Mouse (Mus musculus): ENCODE measurements around the gene Ino80d. TPM values are rescaled to one million over a fixed set of nuclear protein-coding genes. Genes with fewer than 3 reads are reported as not detected.

Ino80d gene
- total and polyA plus RNA-seq, 2 experiments from 2014 or later, result 5.8 to 7.3 TPM

DNA sequence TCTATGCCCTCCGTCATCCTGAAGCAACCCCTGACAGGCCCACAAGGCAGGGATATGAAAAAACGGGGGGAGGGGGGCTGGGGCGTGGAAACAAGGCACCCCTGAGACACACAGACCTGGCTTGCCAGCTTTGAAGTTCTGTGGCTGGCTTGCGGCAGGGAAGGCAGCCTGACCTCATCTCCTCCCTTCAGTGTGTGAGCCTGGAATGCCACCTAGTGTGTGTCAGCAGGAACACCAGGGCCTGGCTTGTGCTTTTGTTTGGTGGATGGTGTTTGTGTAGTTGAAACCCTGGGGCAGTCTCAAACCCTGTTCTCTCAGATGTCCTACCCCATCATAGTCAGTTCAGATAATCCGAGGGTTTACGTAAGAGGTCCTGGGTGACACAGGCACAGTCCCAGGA is 150.2 kb downstream of the Ino80d start:
- 18% methylated on average over 6 of the region's 6 CpGs for WGBS
- Histone ChIP-seq H3K4me2 (ENCODE audit: low read depth, low read length) (no peak overlapping the region), H3K27ac (ENCODE audit: low read depth) (no peak overlapping the region), H3K36me3 (replicated peaks; ENCODE audit: control insufficient read depth, insufficient read depth, low read length) (no peaks in the 10 kb centered on the region), H3K9me3 (replicated peaks; ENCODE audit: control insufficient read depth, low read length) (no peaks in the 10 kb centered on the region), H3K9ac (replicated peaks; ENCODE audit: low read depth, low read length) (no peak overlapping the region), H3K4me3 (ENCODE audit: low read depth, low read length) (no peak overlapping the region), H3K4me1 (ENCODE audit: control insufficient read depth, insufficient read depth) (no peaks in the 10 kb centered on the region), H3K27me3 (ENCODE audit: control insufficient read depth, insufficient read depth, low read length) (no peaks in the 10 kb centered on the region)
- peak; percentile 84 for ATAC-seq (ENCODE audit: insufficient read depth, low read depth)
- TF ChIP-seq CTCF (IDR thresholded peaks at IDR 0.05; ENCODE audit: low read depth) (peak; percentile 99), EP300 (IDR thresholded peaks at IDR 0.05; ENCODE audit: low read depth) (no peak)
- peak; percentile 61 for DNase-seq (ENCODE audit: low spot score)

DNA sequence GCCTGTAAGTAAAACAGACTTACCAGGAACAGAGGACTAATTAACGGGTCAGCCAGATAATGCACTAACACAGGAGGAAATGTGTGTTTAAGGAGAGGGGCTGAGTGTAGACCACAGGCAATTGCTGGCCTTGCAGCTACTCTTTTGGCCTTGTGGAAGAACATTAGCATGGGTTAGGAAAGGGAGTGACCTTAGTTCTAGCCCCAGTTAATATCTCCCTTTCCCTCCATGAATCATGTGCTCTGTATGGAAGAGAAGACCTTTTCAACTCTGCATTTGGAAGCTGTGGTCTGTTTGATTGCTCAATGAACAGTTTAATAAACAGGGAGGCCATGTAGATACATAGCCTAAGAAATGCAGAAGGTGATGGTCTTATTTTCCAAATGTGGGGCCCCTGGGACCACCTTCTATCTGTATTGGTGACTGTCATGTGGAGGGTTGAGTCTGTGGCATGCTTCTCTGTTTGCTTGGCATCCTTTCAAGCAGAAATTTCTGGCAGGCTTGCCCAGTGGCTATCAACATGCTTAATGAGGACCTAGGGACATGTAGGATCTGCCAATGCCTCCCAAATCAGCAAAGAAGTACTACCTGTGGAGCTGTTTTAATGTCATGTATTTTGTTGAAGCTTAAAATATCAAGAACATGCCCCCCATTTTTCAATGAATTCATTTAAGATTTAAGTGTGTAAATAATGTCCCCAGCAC is 157.4 kb downstream of the Ino80d start:
- no peak for ATAC-seq (ENCODE audit: insufficient read depth, low read depth)
- Histone ChIP-seq H3K4me3 (ENCODE audit: low read depth, low read length) (no peak overlapping the region), H3K27me3 (ENCODE audit: control insufficient read depth, insufficient read depth, low read length) (no peaks in the 10 kb centered on the region), H3K4me2 (ENCODE audit: low read depth, low read length) (no peak overlapping the region), H3K36me3 (replicated peaks; ENCODE audit: control insufficient read depth, insufficient read depth, low read length) (no peaks in the 10 kb centered on the region), H3K9ac (replicated peaks; ENCODE audit: low read depth, low read length) (no peak overlapping the region), H3K27ac (ENCODE audit: low read depth) (no peak overlapping the region), H3K9me3 (replicated peaks; ENCODE audit: control insufficient read depth, low read length) (no peaks in the 10 kb centered on the region), H3K4me1 (ENCODE audit: control insufficient read depth, insufficient read depth) (no peaks in the 10 kb centered on the region)
- WGBS, result 40% methylated on average over 1 of the region's 1 CpGs
- DNase-seq (ENCODE audit: low spot score), result no peak
- no peak for TF ChIP-seq EP300 (IDR thresholded peaks at IDR 0.05; ENCODE audit: low read depth)
- TF ChIP-seq CTCF (IDR thresholded peaks at IDR 0.05; ENCODE audit: low read depth), result no peak

- Histone ChIP-seq H3K4me2 (ENCODE audit: low read depth, low read length) (no peak overlapping the region), H3K36me3 (replicated peaks; ENCODE audit: control insufficient read depth, insufficient read depth, low read length) (no peaks in the 10 kb centered on the region), H3K9me3 (replicated peaks; ENCODE audit: control insufficient read depth, low read length) (no peaks in the 10 kb centered on the region), H3K4me1 (ENCODE audit: control insufficient read depth, insufficient read depth) (peaks cover 2% of the 10 kb centered on the region; the same call in 1 of the 2 replicates), H3K27ac (ENCODE audit: low read depth) (no peak overlapping the region), H3K27me3 (ENCODE audit: control insufficient read depth, insufficient read depth, low read length) (no peaks in the 10 kb centered on the region), H3K4me3 (ENCODE audit: low read depth, low read length) (no peak overlapping the region), H3K9ac (replicated peaks; ENCODE audit: low read depth, low read length) (no peak overlapping the region)
- DNase-seq (ENCODE audit: low spot score) (no peak), ATAC-seq (ENCODE audit: insufficient read depth, low read depth) (no peak)
- WGBS, result 72% methylated on average over 5 of the region's 5 CpGs
- no peak for TF ChIP-seq CTCF (IDR thresholded peaks at IDR 0.05; ENCODE audit: low read depth)
- TF ChIP-seq EP300 (IDR thresholded peaks at IDR 0.05; ENCODE audit: low read depth), result no peak
These were observed 157.9 kb downstream of the Ino80d start for GRCm38 (mm10) chr1:62956526-62956925.

GRCm38 (mm10) chr1:62955340-62955739 is 159.1 kb downstream of the Ino80d start:
- no peak overlapping the region for H3K4me2 ChIP-seq (ENCODE audit: low read depth, low read length)
- peaks cover 9% of the 10 kb centered on the region; the same call in 1 of the 2 replicates for H3K4me1 ChIP-seq (ENCODE audit: control insufficient read depth, insufficient read depth)
- H3K9me3 ChIP-seq (replicated peaks; ENCODE audit: control insufficient read depth, low read length), result no peaks in the 10 kb centered on the region
- H3K36me3 ChIP-seq (replicated peaks; ENCODE audit: control insufficient read depth, insufficient read depth, low read length), result no peaks in the 10 kb centered on the region
- TF ChIP-seq CTCF (IDR thresholded peaks at IDR 0.05; ENCODE audit: low read depth) (no peak), EP300 (IDR thresholded peaks at IDR 0.05; ENCODE audit: low read depth) (no peak)
- no peaks in the 10 kb centered on the region for H3K27me3 ChIP-seq (ENCODE audit: control insufficient read depth, insufficient read depth, low read length)
- DNase-seq (ENCODE audit: low spot score) (no peak), ATAC-seq (ENCODE audit: insufficient read depth, low read depth) (no peak)
- no peak overlapping the region for H3K9ac ChIP-seq (replicated peaks; ENCODE audit: low read depth, low read length)
- WGBS, result 80% methylated on average over 6 of the region's 6 CpGs
- no peak overlapping the region for H3K4me3 ChIP-seq (ENCODE audit: low read depth, low read length)
- H3K27ac ChIP-seq (ENCODE audit: low read depth), result no peak overlapping the region

DNA sequence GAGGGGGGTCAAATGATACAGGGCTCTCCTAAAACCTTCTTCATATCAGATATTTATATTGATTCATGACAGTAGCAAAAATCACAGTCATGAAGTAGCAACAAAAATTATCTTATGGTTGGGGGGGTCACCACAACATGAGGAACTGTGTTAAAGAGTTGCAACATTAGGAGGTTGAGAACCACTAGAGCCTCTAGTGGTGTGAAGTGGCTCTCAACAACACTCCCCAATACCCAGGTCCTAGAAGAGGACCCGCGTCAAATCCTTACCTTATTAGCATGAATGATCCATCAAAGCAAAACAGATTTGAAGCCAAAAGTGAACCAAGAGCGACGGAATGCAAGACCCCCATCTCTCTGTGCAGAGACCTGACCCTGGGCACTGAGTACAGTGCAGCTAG is 161.4 kb downstream of the Ino80d start:
- no peak overlapping the region for H3K27ac ChIP-seq (ENCODE audit: low read depth)
- no peaks in the 10 kb centered on the region for H3K27me3 ChIP-seq (ENCODE audit: control insufficient read depth, insufficient read depth, low read length)
- H3K9ac ChIP-seq (replicated peaks; ENCODE audit: low read depth, low read length), result no peak overlapping the region
- H3K4me1 ChIP-seq (ENCODE audit: control insufficient read depth, insufficient read depth), result peaks cover 9% of the 10 kb centered on the region; the same call in 1 of the 2 replicates
- no peaks in the 10 kb centered on the region for H3K9me3 ChIP-seq (replicated peaks; ENCODE audit: control insufficient read depth, low read length)
- H3K36me3 ChIP-seq (replicated peaks; ENCODE audit: control insufficient read depth, insufficient read depth, low read length), result no peaks in the 10 kb centered on the region
- H3K4me3 ChIP-seq (ENCODE audit: low read depth, low read length), result no peak overlapping the region
- TF ChIP-seq CTCF (IDR thresholded peaks at IDR 0.05; ENCODE audit: low read depth) (no peak), EP300 (IDR thresholded peaks at IDR 0.05; ENCODE audit: low read depth) (no peak)
- H3K4me2 ChIP-seq (ENCODE audit: low read depth, low read length), result no peak overlapping the region
- ATAC-seq (ENCODE audit: insufficient read depth, low read depth) (no peak), DNase-seq (ENCODE audit: low spot score) (no peak)
- WGBS, result 78% methylated on average over 4 of the region's 4 CpGs

DNA sequence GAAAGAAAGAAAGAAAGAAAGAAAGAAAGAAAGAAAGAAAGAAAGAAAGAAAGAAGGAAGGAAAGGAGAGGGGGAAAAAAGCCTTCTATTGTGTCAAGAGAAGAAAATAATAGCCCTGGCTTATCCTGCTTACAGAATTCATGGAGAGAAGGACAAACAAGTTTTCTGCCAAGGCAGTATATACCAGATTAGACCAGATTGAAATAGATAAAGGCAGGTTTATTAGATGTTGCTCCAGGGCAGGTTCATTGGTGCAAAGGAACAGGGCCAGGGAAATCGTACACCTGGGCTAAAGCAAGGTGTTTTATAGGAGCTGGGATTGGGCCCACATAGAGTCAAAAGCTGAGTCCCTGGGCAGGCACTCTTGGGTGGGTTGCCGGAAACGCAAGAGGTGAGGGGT is 162.1 kb downstream of the Ino80d start:
- Histone ChIP-seq H3K9me3 (replicated peaks; ENCODE audit: control insufficient read depth, low read length) (no peaks in the 10 kb centered on the region), H3K4me1 (ENCODE audit: control insufficient read depth, insufficient read depth) (peaks cover 9% of the 10 kb centered on the region; the same call in 1 of the 2 replicates), H3K4me3 (ENCODE audit: low read depth, low read length) (no peak overlapping the region), H3K27me3 (ENCODE audit: control insufficient read depth, insufficient read depth, low read length) (no peaks in the 10 kb centered on the region), H3K27ac (ENCODE audit: low read depth) (no peak overlapping the region), H3K4me2 (ENCODE audit: low read depth, low read length) (no peak overlapping the region), H3K9ac (replicated peaks; ENCODE audit: low read depth, low read length) (no peak overlapping the region), H3K36me3 (replicated peaks; ENCODE audit: control insufficient read depth, insufficient read depth, low read length) (no peaks in the 10 kb centered on the region)
- DNase-seq (ENCODE audit: low spot score) (no peak), ATAC-seq (ENCODE audit: insufficient read depth, low read depth) (no peak)
- WGBS, result 90% methylated on average over 3 of the region's 3 CpGs
- no peak for TF ChIP-seq EP300 (IDR thresholded peaks at IDR 0.05; ENCODE audit: low read depth)
- TF ChIP-seq CTCF (IDR thresholded peaks at IDR 0.05; ENCODE audit: low read depth), result no peak

Data from heart, postnatal 0 days (tissue).